Mouse (Mus musculus) hindlimb bud, embryonic 11.5 days (tissue): ENCODE measurements around the gene Olfr1154.

ENCODE experiments used
- DNase-seq: peaks from one replicate; pipeline ENCODE4 v3.0.0-alpha.2; 2012; ENCODE audit warnings: low read depth, low spot score; ENCODE audit errors: extremely low spot score

The Olfr1154 gene

DNA sequence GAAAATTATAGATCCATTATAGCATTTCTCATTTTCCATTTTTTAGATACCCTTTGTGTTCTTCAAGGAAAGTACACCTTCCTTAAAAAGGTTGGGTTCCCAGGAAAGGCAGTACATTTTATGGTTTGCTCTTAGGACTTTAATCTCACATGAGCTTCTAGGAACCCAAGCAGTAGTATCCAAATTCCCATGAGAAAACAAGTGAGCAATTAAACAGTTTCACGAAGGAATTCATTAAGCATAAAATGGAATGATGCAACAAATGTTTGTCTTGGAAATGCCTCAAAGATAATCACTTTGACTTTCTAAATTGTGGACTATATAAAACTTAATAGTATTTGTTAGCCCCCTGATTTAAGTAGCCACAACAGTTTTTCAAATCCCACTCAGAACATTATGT, at the start of gene Olfr1154:
TSS of gene Olfr1154 (minus strand) at position 101 of the 400 bp plus-strand sequence.
- no peak for DNase-seq

DNA sequence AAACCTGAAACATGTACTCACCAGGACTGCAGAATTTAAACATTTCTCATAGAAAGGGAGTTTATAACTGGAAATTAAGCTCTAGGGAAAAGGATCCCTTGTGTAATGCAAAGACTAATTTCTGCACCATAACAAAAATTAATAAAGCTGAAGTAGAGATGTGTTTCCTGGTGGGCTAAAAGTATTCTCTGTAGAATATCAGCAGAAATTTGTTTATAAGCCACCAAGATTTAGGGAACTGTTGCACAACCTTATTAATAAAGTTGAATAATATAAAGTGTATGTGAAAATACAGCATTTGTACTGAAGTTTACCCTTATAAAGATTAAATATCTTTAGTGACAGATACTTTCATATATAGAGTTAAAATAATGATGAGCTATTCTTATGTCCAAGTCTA, 48.0 kb upstream of the Olfr1154 start, which contains the start of gene Olfr1156:
TSS of gene Olfr1156 (minus strand) at position 101 of the 400 bp plus-strand sequence.
- no peak for DNase-seq

DNA sequence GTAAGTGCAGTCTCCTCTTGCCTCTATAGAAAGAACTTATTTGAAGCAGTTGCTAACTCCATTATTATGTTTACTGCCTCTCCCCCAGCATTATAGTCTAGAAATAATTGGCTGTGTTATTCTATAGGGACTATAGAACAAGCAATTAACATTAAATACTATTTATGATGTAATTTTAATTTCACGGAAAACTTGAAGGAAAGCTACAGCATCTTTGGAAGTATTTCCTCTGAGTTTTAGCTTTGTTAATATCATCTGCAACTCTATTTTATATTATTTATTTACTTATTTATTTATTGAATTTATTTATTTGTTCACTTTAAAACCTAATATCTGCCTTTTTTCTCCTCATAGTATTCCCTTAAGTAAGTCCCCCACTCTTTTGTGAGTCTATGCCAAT, 40.1 kb upstream of the Olfr1154 start, which contains the start of gene Olfr1155:
TSS of gene Olfr1155 (minus strand) at position 101 of the 400 bp plus-strand sequence.
- no peak for DNase-seq

DNA sequence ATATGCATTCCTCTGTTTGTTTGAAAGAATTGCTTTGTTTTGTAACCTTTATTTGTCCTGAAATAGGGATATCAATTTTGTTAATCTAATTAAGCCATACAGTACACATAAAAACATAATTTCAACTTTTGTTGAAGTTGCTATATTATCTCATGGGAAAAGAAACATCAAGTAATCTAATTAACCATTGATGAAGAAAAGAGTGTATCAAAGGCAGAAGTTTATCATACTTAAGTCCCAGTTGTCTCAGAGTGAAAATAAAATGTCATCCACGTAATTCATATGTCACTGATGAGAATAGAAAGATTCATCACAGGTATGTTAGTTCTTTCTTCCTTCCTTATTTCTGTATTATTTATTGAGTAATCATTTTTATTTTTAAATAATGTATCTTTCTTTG, 10.3 kb downstream of the Olfr1154 start, which contains the start of gene Olfr1153:
TSS of gene Olfr1153 (plus strand) at position 301 of the 400 bp plus-strand sequence.
- no peak for DNase-seq

DNA sequence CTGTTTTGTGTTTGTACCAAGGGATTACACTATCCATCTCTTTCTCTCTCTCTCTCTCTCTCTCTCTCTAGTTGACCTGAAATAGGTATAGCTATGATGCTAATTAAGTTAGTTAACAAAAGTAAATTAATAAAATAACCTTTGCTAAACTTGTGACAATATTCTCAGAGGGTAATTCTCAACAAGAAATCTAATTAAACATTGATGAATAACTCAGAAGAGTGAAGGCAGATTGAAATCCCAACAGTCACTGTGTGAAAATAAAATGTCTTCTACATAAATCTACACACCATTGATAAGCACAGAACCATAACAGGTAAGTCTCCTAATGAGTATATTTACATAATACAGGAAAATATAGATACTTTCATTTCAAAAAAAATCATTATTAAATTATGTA, 38.8 kb downstream of the Olfr1154 start, which contains the start of gene Olfr1152:
TSS of gene Olfr1152 (plus strand) at position 301 of the 400 bp plus-strand sequence.
- DNase-seq, result no peak

DNA sequence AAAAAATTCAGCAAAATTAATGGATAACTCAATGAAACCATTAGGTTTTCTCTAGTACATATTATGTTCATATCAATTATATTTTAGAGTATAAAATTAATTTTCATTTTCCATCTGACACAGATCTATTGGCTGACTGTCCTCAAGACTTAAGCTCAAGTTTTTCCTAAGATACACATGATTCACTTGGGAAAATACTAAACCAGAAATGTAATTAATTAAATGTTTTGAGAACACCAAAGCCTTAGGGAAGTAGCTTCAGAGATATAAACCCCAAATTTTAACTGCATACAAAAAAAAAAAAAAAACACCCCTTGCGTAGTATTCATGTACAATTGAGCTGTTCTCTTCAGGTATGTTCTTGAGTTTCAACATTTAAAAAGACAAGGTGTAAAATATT, 49.4 kb downstream of the Olfr1154 start, which contains the start of gene Olfr1151:
TSS of gene Olfr1151 (plus strand) at position 301 of the 400 bp plus-strand sequence.
- DNase-seq, result no peak
